Mouse (Mus musculus): ENCODE measurements at regions not wholly inside any gene's neighbourhood (a gene's known extent, or its start where the extent isn't known, plus 50 kb on each side); places are given as distances from the start of the nearest gene placed in this dataset.
A peak's percentile ranks its signal among the peaks of the same experiment; 100 is the strongest.

GRCm38 (mm10) chr6:101593782-101594641 lies 216.3 kb upstream of the Pdzrn3 start:
- 70% methylated on average over 12 of the region's 12 CpGs for WGBS
- H3K36me3 ChIP-seq (ENCODE audit: control insufficient read depth, insufficient read depth, low read length), result no peaks in the 10 kb centered on the region
- H3K4me2 ChIP-seq (ENCODE audit: low read length), result no peak overlapping the region
- no peaks in the 10 kb centered on the region for H3K27me3 ChIP-seq (ENCODE audit: control insufficient read depth, insufficient read depth, low read depth, low read length)
- H3K9ac ChIP-seq (ENCODE audit: low read depth, low read length), result no peak overlapping the region
- no peaks in the 10 kb centered on the region for H3K9me3 ChIP-seq (replicated peaks; ENCODE audit: control insufficient read depth, low read length, poor library complexity, severe bottlenecking)
- ATAC-seq, result no peak
- no peaks in the 10 kb centered on the region for H3K4me1 ChIP-seq (ENCODE audit: control insufficient read depth, insufficient read depth, low read length)
- no peak overlapping the region for H3K27ac ChIP-seq (ENCODE audit: low read length)
- no peak overlapping the region for H3K4me3 ChIP-seq (ENCODE audit: low read depth, low read length)

GRCm38 (mm10) chr6:101585871-101586270 lies 208.2 kb upstream of the Pdzrn3 start:
- H3K4me3 ChIP-seq (ENCODE audit: low read depth, low read length), result no peak overlapping the region
- H3K9me3 ChIP-seq (replicated peaks; ENCODE audit: control insufficient read depth, low read length, poor library complexity, severe bottlenecking), result no peaks in the 10 kb centered on the region
- H3K4me1 ChIP-seq (ENCODE audit: control insufficient read depth, insufficient read depth, low read length), result no peaks in the 10 kb centered on the region
- no peak overlapping the region for H3K4me2 ChIP-seq (ENCODE audit: low read length)
- WGBS, result 88% methylated on average over 16 of the region's 16 CpGs
- no peaks in the 10 kb centered on the region for H3K36me3 ChIP-seq (ENCODE audit: control insufficient read depth, insufficient read depth, low read length)
- no peak for ATAC-seq
- H3K27ac ChIP-seq (ENCODE audit: low read length), result no peak overlapping the region
- no peaks in the 10 kb centered on the region for H3K27me3 ChIP-seq (ENCODE audit: control insufficient read depth, insufficient read depth, low read depth, low read length)
- no peak overlapping the region for H3K9ac ChIP-seq (ENCODE audit: low read depth, low read length)

GRCm38 (mm10) chr6:101580824-101581223 lies 203.1 kb upstream of the Pdzrn3 start:
- Histone ChIP-seq H3K9me3 (replicated peaks; ENCODE audit: control insufficient read depth, low read length, poor library complexity, severe bottlenecking) (no peaks in the 10 kb centered on the region), H3K36me3 (ENCODE audit: control insufficient read depth, insufficient read depth, low read length) (no peaks in the 10 kb centered on the region), H3K9ac (ENCODE audit: low read depth, low read length) (no peak overlapping the region), H3K27ac (ENCODE audit: low read length) (no peak overlapping the region), H3K4me1 (ENCODE audit: control insufficient read depth, insufficient read depth, low read length) (no peaks in the 10 kb centered on the region), H3K27me3 (ENCODE audit: control insufficient read depth, insufficient read depth, low read depth, low read length) (no peaks in the 10 kb centered on the region), H3K4me3 (ENCODE audit: low read depth, low read length) (no peak overlapping the region), H3K4me2 (ENCODE audit: low read length) (no peak overlapping the region)
- no peak for ATAC-seq
- WGBS, result 86% methylated on average over 4 of the region's 4 CpGs

GRCm38 (mm10) chr6:101556096-101556495 lies 178.4 kb upstream of the Pdzrn3 start:
- no peak overlapping the region for H3K27ac ChIP-seq (ENCODE audit: low read length)
- no peak overlapping the region for H3K4me3 ChIP-seq (ENCODE audit: low read depth, low read length)
- H3K36me3 ChIP-seq (ENCODE audit: control insufficient read depth, insufficient read depth, low read length), result no peaks in the 10 kb centered on the region
- WGBS, result 100% methylated on average over 1 of the region's 1 CpGs
- no peaks in the 10 kb centered on the region for H3K4me1 ChIP-seq (ENCODE audit: control insufficient read depth, insufficient read depth, low read length)
- no peaks in the 10 kb centered on the region for H3K27me3 ChIP-seq (ENCODE audit: control insufficient read depth, insufficient read depth, low read depth, low read length)
- H3K9me3 ChIP-seq (replicated peaks; ENCODE audit: control insufficient read depth, low read length, poor library complexity, severe bottlenecking), result no peaks in the 10 kb centered on the region
- no peak overlapping the region for H3K4me2 ChIP-seq (ENCODE audit: low read length)
- no peak for ATAC-seq
- no peak overlapping the region for H3K9ac ChIP-seq (ENCODE audit: low read depth, low read length)

- Histone ChIP-seq H3K4me2 (ENCODE audit: low read length) (no peak overlapping the region), H3K27me3 (ENCODE audit: control insufficient read depth, insufficient read depth, low read depth, low read length) (no peaks in the 10 kb centered on the region), H3K4me1 (ENCODE audit: control insufficient read depth, insufficient read depth, low read length) (peaks cover 5% of the 10 kb centered on the region; the same call in 1 of the 2 replicates), H3K36me3 (ENCODE audit: control insufficient read depth, insufficient read depth, low read length) (no peaks in the 10 kb centered on the region), H3K4me3 (ENCODE audit: low read depth, low read length) (no peak overlapping the region), H3K27ac (ENCODE audit: low read length) (no peak overlapping the region), H3K9ac (ENCODE audit: low read depth, low read length) (no peak overlapping the region), H3K9me3 (replicated peaks; ENCODE audit: control insufficient read depth, low read length, poor library complexity, severe bottlenecking) (no peaks in the 10 kb centered on the region)
- ATAC-seq, result no peak
- WGBS, result 79% methylated on average over 2 of the region's 2 CpGs
Observed at GRCm38 (mm10) chr6:101554965-101555604, 177.4 kb upstream of the Pdzrn3 start.

- H3K36me3 ChIP-seq (ENCODE audit: control insufficient read depth, insufficient read depth, low read length), result no peaks in the 10 kb centered on the region
- no peak overlapping the region for H3K27ac ChIP-seq (ENCODE audit: low read length)
- no peaks in the 10 kb centered on the region for H3K9me3 ChIP-seq (replicated peaks; ENCODE audit: control insufficient read depth, low read length, poor library complexity, severe bottlenecking)
- peak; percentile 78; the same call in 1 of the 2 replicates for ATAC-seq
- 10% methylated on average over 7 of the region's 7 CpGs for WGBS
- no peak overlapping the region for H3K9ac ChIP-seq (ENCODE audit: low read depth, low read length)
- H3K4me1 ChIP-seq (ENCODE audit: control insufficient read depth, insufficient read depth, low read length), result peaks cover 5% of the 10 kb centered on the region; the same call in 1 of the 2 replicates
- no peak overlapping the region for H3K4me2 ChIP-seq (ENCODE audit: low read length)
- no peak overlapping the region for H3K4me3 ChIP-seq (ENCODE audit: low read depth, low read length)
- no peaks in the 10 kb centered on the region for H3K27me3 ChIP-seq (ENCODE audit: control insufficient read depth, insufficient read depth, low read depth, low read length)
Observed at GRCm38 (mm10) chr6:101550501-101551268, 173.0 kb upstream of the Pdzrn3 start.

- Histone ChIP-seq H3K36me3 (ENCODE audit: control insufficient read depth, insufficient read depth, low read length) (no peaks in the 10 kb centered on the region), H3K4me3 (ENCODE audit: low read depth, low read length) (no peak overlapping the region), H3K4me2 (ENCODE audit: low read length) (no peak overlapping the region), H3K27ac (ENCODE audit: low read length) (no peak overlapping the region), H3K9me3 (replicated peaks; ENCODE audit: control insufficient read depth, low read length, poor library complexity, severe bottlenecking) (no peaks in the 10 kb centered on the region), H3K9ac (ENCODE audit: low read depth, low read length) (no peak overlapping the region), H3K27me3 (ENCODE audit: control insufficient read depth, insufficient read depth, low read depth, low read length) (no peaks in the 10 kb centered on the region), H3K4me1 (ENCODE audit: control insufficient read depth, insufficient read depth, low read length) (no peaks in the 10 kb centered on the region)
- no peak for ATAC-seq
- WGBS, result 93% methylated on average over 5 of the region's 5 CpGs
Observed at GRCm38 (mm10) chr6:101537581-101537980, 159.9 kb upstream of the Pdzrn3 start.

GRCm38 (mm10) chr6:101534214-101535052 lies 156.7 kb upstream of the Pdzrn3 start:
- 42% methylated on average over 9 of the region's 9 CpGs for WGBS
- peak; percentile 48; the same call in 1 of the 2 replicates for ATAC-seq
- no peak overlapping the region for H3K27ac ChIP-seq (ENCODE audit: low read length)
- no peaks in the 10 kb centered on the region for H3K36me3 ChIP-seq (ENCODE audit: control insufficient read depth, insufficient read depth, low read length)
- H3K9me3 ChIP-seq (replicated peaks; ENCODE audit: control insufficient read depth, low read length, poor library complexity, severe bottlenecking), result no peaks in the 10 kb centered on the region
- no peak overlapping the region for H3K4me2 ChIP-seq (ENCODE audit: low read length)
- H3K9ac ChIP-seq (ENCODE audit: low read depth, low read length), result no peak overlapping the region
- H3K4me1 ChIP-seq (ENCODE audit: control insufficient read depth, insufficient read depth, low read length), result no peaks in the 10 kb centered on the region
- H3K27me3 ChIP-seq (ENCODE audit: control insufficient read depth, insufficient read depth, low read depth, low read length), result no peaks in the 10 kb centered on the region
- H3K4me3 ChIP-seq (ENCODE audit: low read depth, low read length), result no peak overlapping the region
